Mouse (Mus musculus) cortical plate, adult 2 months (tissue): Measurements from ENCODE around the gene Enox1. TPM values are rescaled to one million over a fixed set of nuclear protein-coding genes. Genes with fewer than 3 reads are reported as not detected.

ENCODE experiments used
- H3K27ac ChIP-seq: fragments of 200-500 bp; 2 replicates; pipeline ENCODE4 v1.5.1; 2012; ENCODE audit warnings: low read length, control low read depth, inconsistent platforms; ENCODE audit not compliant: insufficient read depth
- H3K4me1 ChIP-seq: fragments of 200-500 bp; 2 replicates; pipeline ENCODE4 v1.6.1; 2011; ENCODE audit warnings: low read length; ENCODE audit not compliant: control insufficient read depth, insufficient read depth
- H3K4me3 ChIP-seq: fragments of 200-500 bp; 2 replicates; pipeline ENCODE4 v1.5.1; 2011; ENCODE audit warnings: mild to moderate bottlenecking, low read length, control low read depth; ENCODE audit not compliant: insufficient read depth
- CTCF ChIP-seq: fragments of 200-500 bp; IDR thresholded peaks from 2 replicates; pipeline ENCODE4 v1.5.1; 2011; ENCODE audit warnings: mild to moderate bottlenecking, control low read depth, low read length; ENCODE audit not compliant: insufficient read depth; ENCODE audit errors: extremely low read depth
- POLR2A ChIP-seq: fragments of 200-500 bp; IDR thresholded peaks from 2 replicates; pipeline ENCODE4 v1.6.1; 2011; ENCODE audit warnings: mild to moderate bottlenecking, low read length, control low read depth; ENCODE audit not compliant: insufficient read depth; ENCODE audit errors: extremely low read depth
- polyA plus RNA-seq: library from polyadenylated mRNA; depleted of rRNA; stranded (reverse); fragments of >200 nt; gene quantifications from 2 replicates; pipeline ENCODE4 v1.2.3, GENCODE M21; 2012

Gene Enox1
- polyA plus RNA-seq, 1 experiment, result 17.2 TPM

GRCm38 (mm10) chr14:77464782-77465181 lies 308.2 kb downstream of the Enox1 start:
- Histone ChIP-seq H3K27ac (no peak overlapping the region), H3K4me1 (no peaks in the 10 kb centered on the region; the same call in 1 of the 2 replicates), H3K4me3 (no peak overlapping the region)
- no peak for TF ChIP-seq POLR2A
- TF ChIP-seq CTCF, result no peak

GRCm38 (mm10) chr14:77470577-77470976 lies 314.0 kb downstream of the Enox1 start:
- Histone ChIP-seq H3K4me3 (no peak overlapping the region), H3K4me1 (no peaks in the 10 kb centered on the region), H3K27ac (no peak overlapping the region)
- no peak for TF ChIP-seq CTCF
- TF ChIP-seq POLR2A, result no peak

GRCm38 (mm10) chr14:77473501-77473900 lies 316.9 kb downstream of the Enox1 start:
- no peak for TF ChIP-seq POLR2A
- no peak for TF ChIP-seq CTCF
- Histone ChIP-seq H3K27ac (no peak overlapping the region), H3K4me3 (no peak overlapping the region), H3K4me1 (no peaks in the 10 kb centered on the region)

GRCm38 (mm10) chr14:77474026-77474425 lies 317.5 kb downstream of the Enox1 start:
- Histone ChIP-seq H3K27ac (no peak overlapping the region), H3K4me3 (no peak overlapping the region), H3K4me1 (no peaks in the 10 kb centered on the region)
- TF ChIP-seq POLR2A (no peak), CTCF (no peak)

DNA sequence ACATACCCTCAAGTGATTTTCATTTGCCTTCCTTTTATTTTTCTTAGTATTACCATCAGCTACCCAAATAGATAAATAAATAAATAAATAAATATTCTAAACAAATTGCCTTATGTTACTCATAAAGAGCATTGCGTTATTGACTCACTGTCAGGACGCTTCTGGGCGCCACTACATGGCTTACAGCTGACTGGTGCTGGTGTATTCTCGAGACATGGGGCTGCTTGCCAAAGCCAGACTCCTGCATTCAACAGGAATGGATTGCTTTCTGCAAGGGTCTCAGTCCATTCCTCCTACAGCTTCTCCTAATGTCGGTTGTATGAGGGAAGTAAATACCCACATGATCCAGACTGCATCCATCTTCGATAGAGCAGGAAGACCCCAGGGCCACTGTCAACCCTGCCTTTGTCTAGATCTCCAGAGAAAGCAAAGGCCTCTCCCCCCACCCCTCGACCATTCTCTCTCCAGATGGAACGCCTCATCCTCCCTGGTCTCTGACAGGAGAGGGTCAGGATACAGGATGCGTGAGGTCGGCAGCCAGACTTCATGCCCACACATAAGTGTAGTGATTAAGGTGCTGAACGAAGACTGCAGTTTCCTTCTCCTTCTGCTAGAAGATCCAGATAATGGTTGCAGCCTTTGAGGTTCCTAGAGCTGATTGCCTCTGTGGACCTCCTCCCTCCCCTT lies 318.7 kb downstream of the Enox1 start:
- no peak for TF ChIP-seq CTCF
- no peak for TF ChIP-seq POLR2A

DNA sequence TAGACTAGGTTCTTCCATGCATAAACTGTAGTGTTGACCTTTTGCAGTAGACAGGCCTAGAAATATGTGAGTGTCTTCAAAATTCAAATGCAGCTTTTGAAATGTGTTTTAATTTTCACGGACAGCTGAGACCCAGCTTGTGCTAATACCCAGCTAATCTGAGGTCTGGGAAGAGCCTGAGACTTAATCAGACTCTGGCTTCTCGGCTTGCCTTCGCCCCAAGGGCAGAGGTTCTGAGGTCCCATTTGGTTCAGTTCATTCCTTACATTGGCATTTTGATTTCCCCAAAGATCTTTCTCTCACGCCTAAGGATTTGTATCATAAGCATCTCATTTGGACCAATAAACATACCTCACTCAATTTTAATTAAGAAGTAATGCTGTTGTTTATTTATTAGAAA lies 321.1 kb downstream of the Enox1 start:
- TF ChIP-seq CTCF (no peak), POLR2A (no peak)
- Histone ChIP-seq H3K27ac (no peak overlapping the region), H3K4me1 (no peaks in the 10 kb centered on the region), H3K4me3 (no peak overlapping the region)

More for the DNA sequence above, 318.7 kb downstream of the Enox1 start:
- no peak overlapping the region for H3K4me3 ChIP-seq
- H3K27ac ChIP-seq, result no peak overlapping the region
- H3K4me1 ChIP-seq, result no peaks in the 10 kb centered on the region

GRCm38 (mm10) chr14:77478210-77478609 lies 321.6 kb downstream of the Enox1 start:
- TF ChIP-seq POLR2A (no peak), CTCF (no peak)
- no peak overlapping the region for H3K27ac ChIP-seq
- H3K4me3 ChIP-seq, result no peak overlapping the region
- no peaks in the 10 kb centered on the region for H3K4me1 ChIP-seq

DNA sequence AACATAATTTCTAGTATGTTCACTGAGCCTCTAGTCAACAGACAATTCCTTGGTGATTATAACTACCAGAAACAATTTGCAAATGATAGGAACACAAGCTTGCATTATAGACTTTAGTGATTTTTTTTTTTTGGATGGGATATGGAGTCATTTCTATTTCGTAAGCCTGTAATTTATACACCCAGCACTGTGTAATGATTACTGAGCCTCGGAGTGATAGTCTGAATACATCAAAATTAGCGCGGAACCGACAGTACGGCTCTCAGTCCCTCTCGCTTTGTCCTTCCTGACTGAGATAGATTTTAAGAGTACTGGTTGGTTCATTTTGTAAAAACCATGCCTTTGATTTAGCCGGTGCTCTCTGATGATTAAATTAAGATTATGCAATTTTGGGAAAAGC lies 322.1 kb downstream of the Enox1 start:
- Histone ChIP-seq H3K27ac (no peak overlapping the region), H3K4me3 (no peak overlapping the region), H3K4me1 (no peaks in the 10 kb centered on the region)
- TF ChIP-seq CTCF, result no peak
- TF ChIP-seq POLR2A, result no peak

DNA sequence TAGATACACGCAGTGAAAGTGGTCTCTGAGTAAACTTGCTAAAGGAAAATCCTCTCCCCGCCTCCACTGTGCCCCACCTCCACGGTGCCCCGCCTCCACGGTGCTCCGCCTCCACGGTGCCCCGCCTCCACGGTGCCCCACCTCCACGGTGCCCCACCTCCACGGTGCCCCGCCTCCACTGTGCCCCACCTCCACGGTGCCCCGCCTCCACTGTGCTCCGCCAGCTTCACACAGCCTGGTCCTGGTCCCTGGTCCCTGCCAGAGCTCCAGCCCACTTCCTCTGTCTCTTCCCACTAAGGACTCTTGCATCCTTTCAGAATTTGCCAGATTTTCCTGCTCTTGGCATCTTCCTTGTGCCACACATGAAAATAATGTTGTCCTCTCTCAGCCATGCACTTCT lies 326.5 kb downstream of the Enox1 start:
- no peak overlapping the region for H3K27ac ChIP-seq
- TF ChIP-seq POLR2A, result no peak
- no peak for TF ChIP-seq CTCF

DNA sequence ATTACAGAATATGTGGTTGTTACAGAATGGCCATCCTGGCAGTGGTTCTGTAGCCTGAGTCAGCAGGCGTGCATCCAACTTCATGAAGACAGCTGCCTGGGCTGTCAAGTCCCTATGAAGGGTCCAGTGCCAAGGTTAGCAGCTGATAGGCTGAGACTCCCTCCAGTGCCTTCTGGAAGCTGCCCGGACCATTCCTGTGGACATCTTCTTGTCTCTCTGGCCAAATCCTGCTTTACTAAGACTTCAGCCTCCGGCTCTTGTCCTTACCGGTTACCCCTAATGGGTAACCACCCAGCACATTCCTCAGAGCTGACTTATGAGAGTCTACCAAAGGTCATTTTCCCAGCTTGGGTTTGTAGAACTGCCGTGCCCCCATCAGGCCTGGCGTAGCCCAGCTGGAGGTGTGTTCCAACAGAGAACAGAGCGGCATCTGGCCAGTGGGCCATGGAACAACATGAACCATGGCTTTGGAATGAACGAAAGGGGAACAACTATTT lies 328.4 kb downstream of the Enox1 start:
- TF ChIP-seq CTCF (no peak), POLR2A (no peak)
- Histone ChIP-seq H3K4me3 (no peak overlapping the region), H3K4me1 (peaks cover 4% of the 10 kb centered on the region; the same call in 1 of the 2 replicates), H3K27ac (no peak overlapping the region)

More for the DNA sequence above, 326.5 kb downstream of the Enox1 start:
- H3K4me3 ChIP-seq, result no peak overlapping the region
- H3K4me1 ChIP-seq, result peaks cover 4% of the 10 kb centered on the region; the same call in 1 of the 2 replicates

- H3K4me1 ChIP-seq, result peaks cover 2% of the 10 kb centered on the region; the same call in 1 of the 2 replicates
- no peak for TF ChIP-seq CTCF
- no peak for TF ChIP-seq POLR2A
- H3K27ac ChIP-seq, result no peak overlapping the region
- no peak overlapping the region for H3K4me3 ChIP-seq
These were observed 334.1 kb downstream of the Enox1 start for GRCm38 (mm10) chr14:77490699-77491098.

GRCm38 (mm10) chr14:77491731-77492130 lies 335.2 kb downstream of the Enox1 start:
- no peak for TF ChIP-seq CTCF
- no peak for TF ChIP-seq POLR2A
- Histone ChIP-seq H3K4me1 (peaks cover 2% of the 10 kb centered on the region; the same call in 1 of the 2 replicates), H3K27ac (no peak overlapping the region), H3K4me3 (no peak overlapping the region)
